Mouse (Mus musculus) layer of hippocampus, adult 2 months (tissue): ENCODE results near the gene B4galt2. TPM values are rescaled to one million over a fixed set of nuclear protein-coding genes. Genes with fewer than 3 reads are reported as not detected.

Experiments
- DNase-seq, 2 experiments: peaks; one replicate each; pipeline ENCODE4 v3.0.0; 2022; ENCODE audit warnings: low spot score in 2 of 2
- H3K27ac ChIP-seq: fragments of 200-600 bp; 2 replicates; pipeline ENCODE4 v1.8.1; 2022
- H3K4me3 ChIP-seq: fragments of 200-600 bp; 2 replicates; pipeline ENCODE4 v1.8.1; 2022; ENCODE audit warnings: mild to moderate bottlenecking
- CTCF ChIP-seq: fragments of 200-600 bp; conservative IDR thresholded peaks from 2 replicates; pipeline ENCODE4 v1.8.1; 2022; ENCODE audit warnings: antibody characterized with exemption, mild to moderate bottlenecking, moderate library complexity
- long read RNA-seq, 2 experiments: library from polyadenylated mRNA; stranded (forward); transcript quantifications; one replicate each; pipeline ENCODE4 v2.0.0; 2021; ENCODE audit warnings: borderline mapping rate in 2 of 2
- total RNA-seq, 2 experiments: library from RNA; stranded (reverse); gene quantifications; 2 replicates each; pipeline ENCODE4 v1.2.3; 2021

The B4galt2 gene
- 10 to 100 TPM; 58.6 to 61.3 TPM for total RNA-seq
- long read RNA-seq, experiment 1, transcript B4galt2-201 (8 exons, 2,312 nt) = major isoform, 66 of 106 reads
- long read RNA-seq, experiment 1, partial matches to known transcripts = 21 of 106 reads
- long read RNA-seq, experiment 1, other reads (novel, unspliced or antisense) = 17 of 106 reads
- long read RNA-seq, experiment 2, transcript B4galt2-201 (8 exons, 2,312 nt) = major isoform, 84 of 138 reads
- long read RNA-seq, experiment 2, partial matches to known transcripts = 32 of 138 reads
- long read RNA-seq, experiment 2, other reads (novel, unspliced or antisense) = 21 of 138 reads

GRCm38 (mm10) chr4:117882701-117883691 is at the start of gene B4galt2:
Gene B4galt2 (minus strand): TSS chr4:117883487.
- Histone ChIP-seq H3K27ac (peak within 1 kb of the TSS; percentile 93), H3K4me3 (peak within 1 kb of the TSS; percentile 69)
- peak; percentile 46 to 70 for DNase-seq
- TF ChIP-seq CTCF = peak; percentile 57

GRCm38 (mm10) chr4:117929391-117929881 is 46.1 kb upstream of the B4galt2 start, which contains the start of gene Artn:
Gene Artn (minus strand): TSS chr4:117929763.
- TF ChIP-seq CTCF = no peak
- peak within 1 kb of the TSS; percentile 13; the same call in 1 of the 2 replicates for H3K4me3 ChIP-seq
- H3K27ac ChIP-seq = no peak within 1 kb of the TSS
- DNase-seq = no peak

- Histone ChIP-seq H3K4me3 (no peak overlapping the region), H3K27ac (no peak overlapping the region)
- TF ChIP-seq CTCF = peak; percentile 70
- DNase-seq = no peak
Measured at GRCm38 (mm10) chr4:117928699-117929241, 45.5 kb upstream of the B4galt2 start.

GRCm38 (mm10) chr4:117928234-117928633 is 44.9 kb upstream of the B4galt2 start:
- DNase-seq = no peak
- peak; percentile 79 for TF ChIP-seq CTCF
- no peak overlapping the region for H3K4me3 ChIP-seq
- no peak overlapping the region for H3K27ac ChIP-seq

- DNase-seq = peak in 1 of 2 experiments; percentile 57
- H3K27ac ChIP-seq = peak overlapping the region; percentile 86
- H3K4me3 ChIP-seq = peak overlapping the region; percentile 68
- TF ChIP-seq CTCF = no peak; the same call in 1 of the 2 replicates
Measured at GRCm38 (mm10) chr4:117926545-117927482, 43.5 kb upstream of the B4galt2 start.

- TF ChIP-seq CTCF = no peak
Measured at GRCm38 (mm10) chr4:117924916-117925315, 41.6 kb upstream of the B4galt2 start.

GRCm38 (mm10) chr4:117923450-117923849 is 40.2 kb upstream of the B4galt2 start:
- DNase-seq = no peak
- no peak for TF ChIP-seq CTCF
- H3K4me3 ChIP-seq = no peak overlapping the region
- no peak overlapping the region for H3K27ac ChIP-seq

More at GRCm38 (mm10) chr4:117924916-117925315, 41.6 kb upstream of the B4galt2 start:
- no peak overlapping the region for H3K27ac ChIP-seq
- H3K4me3 ChIP-seq = no peak overlapping the region
- DNase-seq = no peak

- Histone ChIP-seq H3K27ac (no peak overlapping the region), H3K4me3 (no peak overlapping the region)
- DNase-seq = no peak
- TF ChIP-seq CTCF = no peak
Measured at GRCm38 (mm10) chr4:117921358-117921757, 38.1 kb upstream of the B4galt2 start.

GRCm38 (mm10) chr4:117918762-117919161 is 35.5 kb upstream of the B4galt2 start:
- Histone ChIP-seq H3K4me3 (no peak overlapping the region), H3K27ac (no peak overlapping the region)
- TF ChIP-seq CTCF = no peak
- DNase-seq = no peak

- no peak for DNase-seq
Measured at GRCm38 (mm10) chr4:117918261-117918660, 35.0 kb upstream of the B4galt2 start.

GRCm38 (mm10) chr4:117917847-117918246 is 34.6 kb upstream of the B4galt2 start:
- DNase-seq = no peak
- Histone ChIP-seq H3K27ac (no peak overlapping the region), H3K4me3 (no peak overlapping the region)
- TF ChIP-seq CTCF = no peak

More at GRCm38 (mm10) chr4:117918261-117918660, 35.0 kb upstream of the B4galt2 start:
- H3K4me3 ChIP-seq = no peak overlapping the region
- no peak overlapping the region for H3K27ac ChIP-seq
- TF ChIP-seq CTCF = no peak

GRCm38 (mm10) chr4:117917402-117917801 is 34.1 kb upstream of the B4galt2 start:
- no peak for TF ChIP-seq CTCF
- Histone ChIP-seq H3K27ac (no peak overlapping the region), H3K4me3 (no peak overlapping the region)
- DNase-seq = no peak
